Mouse (Mus musculus): ENCODE results near the gene Mrpl34. TPM values are rescaled to one million over a fixed set of nuclear protein-coding genes. Genes with fewer than 3 reads are reported as not detected.
"Not testable (repeated sequence)": the region's sequence is repeated elsewhere in the genome, so short reads cannot be mapped to it uniquely, and the experiment has no call there.

Gene Mrpl34
- polyA plus RNA-seq (2014; fragmentation: Nextera tagmentation; extraction: Ambion mirVana), result 185 and 214 TPM in 2 replicates

DNA sequence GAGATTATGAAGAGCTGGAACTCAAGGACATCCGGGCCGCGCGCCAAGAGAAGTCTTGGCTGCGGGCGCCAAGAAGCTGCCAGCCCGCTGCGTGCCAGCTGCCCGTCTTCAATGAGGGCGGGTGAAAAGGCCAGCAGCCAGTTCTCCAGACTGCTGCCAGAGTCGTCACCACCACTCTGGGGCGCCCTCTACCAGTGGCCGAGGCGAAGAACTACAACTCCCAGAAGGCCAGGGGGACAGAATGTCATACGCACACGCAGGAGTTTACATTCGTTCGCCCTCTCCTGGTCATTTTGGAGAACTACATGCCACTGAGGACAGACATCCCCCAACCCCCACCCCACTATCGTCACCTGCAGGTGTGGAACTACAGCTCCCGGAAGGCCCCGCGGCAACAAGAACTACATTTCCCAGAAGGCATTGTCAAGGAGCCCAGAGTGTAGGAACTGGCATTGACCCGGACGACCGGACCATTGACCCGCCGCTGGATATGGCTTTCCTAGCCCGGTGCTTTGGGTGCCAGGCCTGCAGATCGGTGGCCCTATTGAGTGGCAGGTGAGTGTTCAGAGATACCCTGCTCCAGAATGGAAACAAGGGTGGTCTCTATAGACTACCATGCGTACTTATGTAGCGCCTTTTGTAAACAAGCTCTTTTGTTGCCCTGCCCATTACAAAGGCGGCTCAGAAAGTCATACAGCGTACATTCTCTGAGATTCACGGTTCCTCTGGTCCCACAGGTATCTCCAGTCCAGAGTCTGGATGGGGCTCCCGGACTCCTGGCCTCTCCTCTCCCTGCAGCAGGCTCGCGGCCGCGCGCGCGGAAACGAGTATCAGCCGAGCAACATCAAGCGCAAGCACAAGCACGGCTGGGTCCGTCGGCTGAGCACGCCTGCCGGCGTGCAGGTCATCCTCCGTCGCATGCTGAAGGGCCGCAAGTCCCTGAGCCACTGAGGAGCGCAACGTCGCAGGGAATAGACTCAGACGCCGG, at the start of gene Mrpl34:
Gene Mrpl34, plus strand, starts transcription at position 447 of the 988 bp plus-strand sequence.
- peaks cover 22% of the 10 kb centered on the region for H3K4me1 ChIP-seq (ENCODE audit: control insufficient read depth, insufficient read depth, low read length)
- H3K9me3 ChIP-seq (replicated peaks; ENCODE audit: control insufficient read depth, low read length), result no peaks in the 10 kb centered on the region
- peak; percentile 100 for DNase-seq (ENCODE audit: low spot score)
- peak within 1 kb of the TSS; percentile 76 for H3K4me2 ChIP-seq (ENCODE audit: low read length)
- under 1% methylated on average over 59 of the region's 59 CpGs for WGBS
- peak; percentile 71 for ATAC-seq
- H3K36me3 ChIP-seq (ENCODE audit: control insufficient read depth, insufficient read depth, low read length), result peaks cover 18% of the 10 kb centered on the region
- H3K27ac ChIP-seq (ENCODE audit: low read depth, low read length), result peak within 1 kb of the TSS; percentile 88
- H3K4me3 ChIP-seq (ENCODE audit: low read depth, low read length), result peak within 1 kb of the TSS; percentile 75
- H3K9ac ChIP-seq (ENCODE audit: low read length), result peak within 1 kb of the TSS; percentile 77
- no peaks in the 10 kb centered on the region for H3K27me3 ChIP-seq (replicated peaks; ENCODE audit: control insufficient read depth, insufficient read depth, low read length)

DNA sequence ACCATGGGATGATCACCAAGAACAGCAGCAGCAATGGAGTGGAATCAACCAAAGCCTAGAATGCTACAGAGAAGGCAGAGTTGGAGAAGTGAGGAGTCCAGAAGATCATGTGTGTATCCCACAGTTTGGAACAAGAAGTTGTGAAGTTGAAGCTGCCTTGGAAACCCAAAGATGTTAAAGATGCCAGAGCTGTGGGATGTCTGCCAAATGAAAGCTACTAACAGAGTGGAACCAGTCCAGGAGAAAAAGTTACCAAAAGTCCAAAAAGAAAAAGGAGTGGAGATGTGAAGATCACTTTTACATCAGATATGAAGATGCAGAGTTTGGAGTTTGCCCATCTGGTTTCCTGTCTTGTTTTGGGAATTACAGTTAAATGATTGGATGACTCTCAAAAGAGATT, 42.6 kb upstream of the Mrpl34 start:
- no peak for DNase-seq (ENCODE audit: low spot score)
- Histone ChIP-seq H3K27ac (ENCODE audit: low read depth, low read length) (no peak overlapping the region), H3K36me3 (ENCODE audit: control insufficient read depth, insufficient read depth, low read length) (no peaks in the 10 kb centered on the region), H3K9me3 (replicated peaks; ENCODE audit: control insufficient read depth, low read length) (no peaks in the 10 kb centered on the region), H3K27me3 (replicated peaks; ENCODE audit: control insufficient read depth, insufficient read depth, low read length) (no peaks in the 10 kb centered on the region), H3K4me3 (ENCODE audit: low read depth, low read length) (no peak overlapping the region), H3K4me1 (ENCODE audit: control insufficient read depth, insufficient read depth, low read length) (no peaks in the 10 kb centered on the region), H3K9ac (ENCODE audit: low read length) (no peak overlapping the region), H3K4me2 (ENCODE audit: low read length) (no peak overlapping the region)
- no peak for ATAC-seq

DNA sequence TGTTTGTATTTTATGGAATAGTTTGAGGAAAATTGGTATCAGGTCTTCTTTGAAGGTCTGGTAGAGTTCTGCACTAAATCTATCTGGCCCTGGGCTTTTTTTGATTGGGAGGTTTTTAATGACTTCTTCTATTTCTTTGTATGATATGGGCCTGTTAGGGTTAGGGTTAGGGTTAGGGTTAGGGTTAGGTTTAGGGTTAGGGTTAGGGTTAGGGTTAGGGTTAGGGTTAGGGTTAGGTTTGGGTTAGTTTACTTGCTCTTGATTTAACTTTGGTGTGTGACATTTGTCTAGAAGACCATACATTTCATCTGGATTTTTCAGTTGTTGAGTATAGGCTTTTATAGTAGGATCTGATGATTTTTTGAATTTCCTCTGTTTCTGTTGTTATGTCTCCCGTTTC, 31.8 kb upstream of the Mrpl34 start:
- WGBS, result 85% methylated on average over 1 of the region's 1 CpGs
- H3K27ac ChIP-seq (ENCODE audit: low read depth, low read length); H3K36me3 ChIP-seq (ENCODE audit: control insufficient read depth, insufficient read depth, low read length); H3K27me3 ChIP-seq (replicated peaks; ENCODE audit: control insufficient read depth, insufficient read depth, low read length); ATAC-seq; H3K4me2 ChIP-seq (ENCODE audit: low read length); DNase-seq (ENCODE audit: low spot score); H3K9me3 ChIP-seq (replicated peaks; ENCODE audit: control insufficient read depth, low read length); H3K4me1 ChIP-seq (ENCODE audit: control insufficient read depth, insufficient read depth, low read length); H3K4me3 ChIP-seq (ENCODE audit: low read depth, low read length); H3K9ac ChIP-seq (ENCODE audit: low read length): not testable (repeated sequence)

DNA sequence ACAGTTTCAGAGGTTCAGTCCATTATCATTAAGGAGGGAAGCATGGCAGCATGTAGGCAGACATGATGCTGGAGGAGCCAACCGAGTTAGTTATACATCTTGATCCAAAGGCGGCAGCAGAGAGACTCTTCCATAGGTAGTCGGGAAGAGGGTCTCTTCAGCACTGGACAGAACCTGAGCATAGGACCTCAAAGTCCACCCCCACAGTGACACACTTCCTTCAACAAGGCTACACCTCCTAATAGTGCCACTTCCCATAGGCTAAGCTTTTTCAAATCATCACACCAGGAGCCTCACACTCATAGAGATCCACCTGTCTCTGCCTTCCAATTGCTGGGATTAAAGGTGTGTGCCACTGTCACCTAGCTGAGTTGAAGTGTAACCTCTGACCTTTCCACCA, 27.7 kb upstream of the Mrpl34 start:
- no peak overlapping the region for H3K9ac ChIP-seq (ENCODE audit: low read length)
- H3K36me3 ChIP-seq (ENCODE audit: control insufficient read depth, insufficient read depth, low read length), result no peaks in the 10 kb centered on the region
- peaks cover 2% of the 10 kb centered on the region; the same call in 1 of the 2 replicates for H3K27me3 ChIP-seq (replicated peaks; ENCODE audit: control insufficient read depth, insufficient read depth, low read length)
- H3K27ac ChIP-seq (ENCODE audit: low read depth, low read length), result no peak overlapping the region
- no peak overlapping the region for H3K4me3 ChIP-seq (ENCODE audit: low read depth, low read length)
- H3K4me2 ChIP-seq (ENCODE audit: low read length), result no peak overlapping the region
- DNase-seq (ENCODE audit: low spot score) (no peak), ATAC-seq (no peak)
- 61% methylated on average over 3 of the region's 3 CpGs for WGBS
- no peaks in the 10 kb centered on the region for H3K4me1 ChIP-seq (ENCODE audit: control insufficient read depth, insufficient read depth, low read length)
- H3K9me3 ChIP-seq (replicated peaks; ENCODE audit: control insufficient read depth, low read length), result 0 out of 2 replicates have a peak, but pooled peaks cover 3% of the 10 kb centered on the region

DNA sequence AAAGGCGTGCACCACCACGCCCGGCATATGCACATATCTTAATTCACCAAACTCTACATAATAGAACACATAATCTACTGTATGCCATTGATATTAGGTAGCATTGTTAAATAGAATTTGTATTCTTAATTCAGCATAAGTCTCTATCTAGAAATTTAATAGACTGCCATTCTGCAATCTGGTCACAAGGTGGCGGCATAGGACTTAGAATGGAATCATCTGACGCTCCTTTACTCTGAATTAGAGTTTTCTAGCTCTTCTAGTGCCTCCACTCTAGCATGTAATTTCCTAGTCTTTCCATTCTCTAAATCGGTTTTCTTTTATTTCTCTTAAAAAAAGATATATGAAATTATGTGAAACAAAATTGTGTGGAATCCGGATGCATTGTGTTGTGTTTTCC, 23.4 kb upstream of the Mrpl34 start:
- no peak overlapping the region for H3K9ac ChIP-seq (ENCODE audit: low read length)
- H3K4me3 ChIP-seq (ENCODE audit: low read depth, low read length), result no peak overlapping the region
- ATAC-seq, result peak; percentile 44; the same call in 1 of the 2 replicates
- under 1% methylated on average over 7 of the region's 7 CpGs for WGBS
- no peaks in the 10 kb centered on the region for H3K4me1 ChIP-seq (ENCODE audit: control insufficient read depth, insufficient read depth, low read length)
- no peaks in the 10 kb centered on the region for H3K9me3 ChIP-seq (replicated peaks; ENCODE audit: control insufficient read depth, low read length)
- no peaks in the 10 kb centered on the region for H3K36me3 ChIP-seq (ENCODE audit: control insufficient read depth, insufficient read depth, low read length)
- DNase-seq (ENCODE audit: low spot score), result peak; percentile 89
- H3K27me3 ChIP-seq (replicated peaks; ENCODE audit: control insufficient read depth, insufficient read depth, low read length), result peaks cover 3% of the 10 kb centered on the region; the same call in 1 of the 2 replicates
- H3K27ac ChIP-seq (ENCODE audit: low read depth, low read length), result no peak overlapping the region
- H3K4me2 ChIP-seq (ENCODE audit: low read length), result no peak overlapping the region

DNA sequence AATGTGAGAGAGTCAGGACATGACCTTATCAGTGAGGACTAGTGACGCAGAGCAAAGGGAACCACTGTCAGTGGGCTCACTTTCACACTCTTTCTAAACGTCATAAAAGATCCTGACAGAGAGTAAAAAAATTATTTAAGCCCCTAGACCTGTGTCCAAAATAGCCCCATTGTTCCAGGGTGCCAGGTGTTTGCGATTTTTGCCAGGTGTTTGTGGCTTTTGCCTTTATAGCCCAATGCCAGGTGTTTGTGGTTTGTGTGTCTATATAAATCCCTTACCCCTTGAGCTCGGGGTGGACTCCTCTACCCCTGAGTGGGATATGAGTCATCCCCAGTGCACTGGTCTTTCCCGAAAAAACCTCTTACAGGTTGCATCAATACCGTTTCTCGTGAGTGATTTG, 19.7 kb upstream of the Mrpl34 start:
- DNase-seq (ENCODE audit: low spot score) (no peak), ATAC-seq (no peak)
- Histone ChIP-seq H3K27me3 (replicated peaks; ENCODE audit: control insufficient read depth, insufficient read depth, low read length) (peaks cover 3% of the 10 kb centered on the region; the same call in 1 of the 2 replicates), H3K27ac (ENCODE audit: low read depth, low read length) (no peak overlapping the region), H3K36me3 (ENCODE audit: control insufficient read depth, insufficient read depth, low read length) (no peaks in the 10 kb centered on the region), H3K4me1 (ENCODE audit: control insufficient read depth, insufficient read depth, low read length) (no peaks in the 10 kb centered on the region), H3K4me3 (ENCODE audit: low read depth, low read length) (no peak overlapping the region), H3K9me3 (replicated peaks; ENCODE audit: control insufficient read depth, low read length) (no peaks in the 10 kb centered on the region), H3K9ac (ENCODE audit: low read length) (no peak overlapping the region), H3K4me2 (ENCODE audit: low read length) (no peak overlapping the region)
- WGBS, result 84% methylated on average over 7 of the region's 7 CpGs

DNA sequence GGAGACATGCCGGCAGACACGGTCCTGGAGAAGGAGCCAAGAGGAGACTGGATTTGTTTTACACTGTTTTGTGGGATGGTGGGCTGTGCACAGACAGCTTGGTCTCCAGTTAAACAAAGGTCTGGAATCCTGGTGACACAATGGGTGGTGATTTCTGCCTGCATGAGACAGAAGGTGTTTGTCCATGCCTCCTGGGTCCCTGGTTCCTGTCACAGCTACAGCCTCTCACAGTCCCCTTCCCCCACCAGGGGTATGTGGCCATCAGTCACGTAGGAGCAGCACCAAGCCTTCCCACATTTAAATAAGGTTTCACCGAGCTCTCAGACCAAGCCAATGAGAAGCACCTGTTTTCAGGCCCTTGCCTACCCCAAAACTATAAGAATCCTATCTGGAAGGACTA, 13.4 kb upstream of the Mrpl34 start:
- no peak overlapping the region for H3K4me3 ChIP-seq (ENCODE audit: low read depth, low read length)
- H3K4me2 ChIP-seq (ENCODE audit: low read length), result no peak overlapping the region
- ATAC-seq (no peak), DNase-seq (ENCODE audit: low spot score) (no peak)
- H3K4me1 ChIP-seq (ENCODE audit: control insufficient read depth, insufficient read depth, low read length), result no peaks in the 10 kb centered on the region
- no peaks in the 10 kb centered on the region for H3K9me3 ChIP-seq (replicated peaks; ENCODE audit: control insufficient read depth, low read length)
- H3K27ac ChIP-seq (ENCODE audit: low read depth, low read length), result no peak overlapping the region
- no peak overlapping the region for H3K9ac ChIP-seq (ENCODE audit: low read length)
- 68% methylated on average over 4 of the region's 4 CpGs for WGBS
- no peaks in the 10 kb centered on the region for H3K27me3 ChIP-seq (replicated peaks; ENCODE audit: control insufficient read depth, insufficient read depth, low read length)
- H3K36me3 ChIP-seq (ENCODE audit: control insufficient read depth, insufficient read depth, low read length), result no peaks in the 10 kb centered on the region

DNA sequence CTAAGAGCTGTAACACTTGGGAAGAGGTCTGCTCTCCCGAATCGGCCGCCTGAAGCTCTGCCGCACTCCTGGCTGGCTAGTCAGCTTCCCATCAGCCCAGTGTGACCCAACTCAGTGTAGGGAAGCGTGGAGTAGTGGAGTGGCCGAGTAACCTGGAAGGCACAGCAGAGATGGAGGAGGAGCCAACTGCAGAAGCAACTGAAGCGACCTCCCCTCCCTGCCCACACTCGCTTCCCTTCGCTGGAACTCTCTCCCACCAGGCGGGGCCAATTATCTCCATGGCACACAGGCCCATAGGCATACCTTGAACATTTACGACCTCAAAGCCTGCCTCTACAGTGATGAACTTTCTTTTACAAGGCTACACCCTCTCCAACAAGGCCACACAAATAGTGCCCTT, 13.0 kb upstream of the Mrpl34 start:
- Histone ChIP-seq H3K4me2 (ENCODE audit: low read length) (no peak overlapping the region), H3K9ac (ENCODE audit: low read length) (no peak overlapping the region), H3K9me3 (replicated peaks; ENCODE audit: control insufficient read depth, low read length) (no peaks in the 10 kb centered on the region), H3K27ac (ENCODE audit: low read depth, low read length) (no peak overlapping the region), H3K36me3 (ENCODE audit: control insufficient read depth, insufficient read depth, low read length) (peaks cover 3% of the 10 kb centered on the region), H3K27me3 (replicated peaks; ENCODE audit: control insufficient read depth, insufficient read depth, low read length) (no peaks in the 10 kb centered on the region), H3K4me1 (ENCODE audit: control insufficient read depth, insufficient read depth, low read length) (no peaks in the 10 kb centered on the region), H3K4me3 (ENCODE audit: low read depth, low read length) (no peak overlapping the region)
- 52% methylated on average over 11 of the region's 11 CpGs for WGBS
- ATAC-seq (no peak), DNase-seq (ENCODE audit: low spot score) (no peak)

DNA sequence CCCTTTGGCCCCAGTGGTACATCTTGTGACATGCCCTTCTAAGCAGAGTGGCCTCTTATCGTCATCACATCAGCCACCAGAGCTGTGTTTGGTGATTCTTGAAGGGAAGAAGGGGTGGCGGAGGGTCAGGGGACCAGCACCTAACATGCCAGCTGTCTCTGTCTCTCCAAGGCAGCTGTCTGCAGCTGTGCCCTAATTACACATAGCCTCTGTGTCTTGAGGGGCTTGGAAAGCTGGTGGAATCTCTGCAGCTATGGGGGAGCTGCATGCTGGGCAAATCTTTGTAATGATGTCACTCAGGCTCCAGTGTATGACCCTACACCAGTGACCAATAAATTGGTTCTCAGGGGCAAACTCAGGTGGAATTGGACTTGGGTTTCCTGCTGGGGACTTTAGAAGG, 12.1 kb upstream of the Mrpl34 start:
- ATAC-seq, result no peak
- no peak for DNase-seq (ENCODE audit: low spot score)
- H3K9me3 ChIP-seq (replicated peaks; ENCODE audit: control insufficient read depth, low read length), result no peaks in the 10 kb centered on the region
- no peak overlapping the region for H3K27ac ChIP-seq (ENCODE audit: low read depth, low read length)
- no peaks in the 10 kb centered on the region for H3K4me1 ChIP-seq (ENCODE audit: control insufficient read depth, insufficient read depth, low read length)
- H3K9ac ChIP-seq (ENCODE audit: low read length), result no peak overlapping the region
- WGBS, result 84% methylated on average over 2 of the region's 2 CpGs
- H3K4me3 ChIP-seq (ENCODE audit: low read depth, low read length), result no peak overlapping the region
- no peak overlapping the region for H3K4me2 ChIP-seq (ENCODE audit: low read length)
- H3K36me3 ChIP-seq (ENCODE audit: control insufficient read depth, insufficient read depth, low read length), result peaks cover 12% of the 10 kb centered on the region
- H3K27me3 ChIP-seq (replicated peaks; ENCODE audit: control insufficient read depth, insufficient read depth, low read length), result no peaks in the 10 kb centered on the region

All from forebrain, embryonic 14.5 days (tissue).